Mouse (Mus musculus) hindbrain, embryonic 11.5 days (tissue): Measurements from ENCODE around the gene Rimkla. TPM values are rescaled to one million over a fixed set of nuclear protein-coding genes. Genes with fewer than 3 reads are reported as not detected.
A peak's percentile ranks its signal among the peaks of the same experiment; 100 is the strongest.

ENCODE experiments used
- ATAC-seq: fragments of 200-750 bp; cut with Nextera tagmentation; 2 replicates; pipeline ENCODE4 v1.8.0; 2017; ENCODE audit warnings: mild to moderate bottlenecking, moderate TSS enrichment, moderate library complexity; ENCODE audit not compliant: low FRiP score
- DNase-seq: peaks from one replicate; pipeline ENCODE4 v3.0.0-alpha.2; 2015; ENCODE audit warnings: low spot score
- H3K27ac ChIP-seq: fragments of 300-500 bp; sonication (generic); 2 replicates; pipeline ENCODE4 v1.5.1; 2014; ENCODE audit warnings: mild to moderate bottlenecking, low read depth, low read length
- H3K27me3 ChIP-seq: fragments of 300-500 bp; sonication (generic); 2 replicates; pipeline ENCODE4 v1.6.1; 2014; ENCODE audit warnings: mild to moderate bottlenecking, low read length, moderate library complexity, mixed read lengths; ENCODE audit not compliant: control insufficient read depth, insufficient read depth
- H3K36me3 ChIP-seq: fragments of 300-500 bp; sonication (generic); 2 replicates; pipeline ENCODE4 v1.6.1; 2014; ENCODE audit warnings: mild to moderate bottlenecking, low read length, moderate library complexity, mixed read lengths; ENCODE audit not compliant: control insufficient read depth, insufficient read depth
- H3K4me1 ChIP-seq: fragments of 300-500 bp; sonication (generic); replicated peaks from 2 replicates; pipeline ENCODE4 v1.6.1; 2014; ENCODE audit warnings: low read length, mixed read lengths; ENCODE audit not compliant: control insufficient read depth, insufficient read depth
- H3K4me2 ChIP-seq: fragments of 300-500 bp; sonication (generic); replicated peaks from 2 replicates; pipeline ENCODE4 v1.6.1; 2014; ENCODE audit warnings: mild to moderate bottlenecking, low read depth, low read length
- H3K4me3 ChIP-seq: fragments of 300-500 bp; sonication (generic); 2 replicates; pipeline ENCODE4 v1.5.1; 2014; ENCODE audit warnings: low read depth, low read length
- H3K9ac ChIP-seq: fragments of 300-500 bp; sonication (generic); 2 replicates; pipeline ENCODE4 v1.6.1; 2014; ENCODE audit warnings: low read depth, low read length
- H3K9me3 ChIP-seq: fragments of 300-500 bp; sonication (generic); 2 replicates; pipeline ENCODE4 v1.6.1; 2016; ENCODE audit warnings: low read length; ENCODE audit not compliant: control insufficient read depth
- WGBS: fragments of 180-500 bp; shearing (Covaris S2); extraction: QIAGEN DNeasy Blood & Tissue Kit; methylation state at CpG from one replicate; pipeline ENCODE4 v1.1.7; 2014; 5-methylcytosine and 5-hydroxymethylcytosine counted together
- polyA plus RNA-seq: library from polyadenylated mRNA; unstranded; fragments of >200 nt; fragmentation: Nextera tagmentation; extraction: Ambion mirVana; gene quantifications from 2 replicates; pipeline ENCODE4 v1.2.1, GENCODE M21; 2014

Gene Rimkla
- polyA plus RNA-seq, 1 experiment from 2014 or later: 5.7 TPM

DNA sequence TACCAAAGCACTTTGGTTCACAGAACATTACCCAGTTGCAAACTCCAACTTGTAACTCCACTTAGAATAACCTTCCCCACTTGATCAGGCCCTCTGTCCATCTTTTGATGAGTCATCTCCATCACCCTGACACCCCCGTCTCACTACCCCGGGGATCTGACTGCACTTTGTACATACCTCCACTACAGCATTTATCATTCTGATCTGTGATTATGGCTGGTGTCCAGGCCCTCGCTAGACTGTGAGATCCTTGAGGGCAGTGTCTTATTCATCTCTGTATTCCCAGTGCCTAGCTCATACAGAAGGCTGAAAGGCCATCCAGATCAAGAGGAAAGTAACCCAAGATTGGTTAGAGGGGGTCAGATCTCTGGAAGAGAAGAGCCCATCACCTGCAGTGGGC, 71.2 kb downstream of the Rimkla start:
- H3K27ac ChIP-seq: no peak overlapping the region
- ATAC-seq (no peak), DNase-seq (no peak)
- H3K9me3 ChIP-seq: no peaks in the 10 kb centered on the region
- H3K4me2 ChIP-seq: peak overlapping the region; percentile 85
- no peak overlapping the region for H3K9ac ChIP-seq
- H3K4me1 ChIP-seq: no peaks in the 10 kb centered on the region; the same call in 1 of the 2 replicates
- H3K36me3 ChIP-seq: no peaks in the 10 kb centered on the region
- H3K27me3 ChIP-seq: no peaks in the 10 kb centered on the region
- WGBS: 59% methylated on average over 3 of the region's 3 CpGs
- peak overlapping the region; percentile 59 for H3K4me3 ChIP-seq

DNA sequence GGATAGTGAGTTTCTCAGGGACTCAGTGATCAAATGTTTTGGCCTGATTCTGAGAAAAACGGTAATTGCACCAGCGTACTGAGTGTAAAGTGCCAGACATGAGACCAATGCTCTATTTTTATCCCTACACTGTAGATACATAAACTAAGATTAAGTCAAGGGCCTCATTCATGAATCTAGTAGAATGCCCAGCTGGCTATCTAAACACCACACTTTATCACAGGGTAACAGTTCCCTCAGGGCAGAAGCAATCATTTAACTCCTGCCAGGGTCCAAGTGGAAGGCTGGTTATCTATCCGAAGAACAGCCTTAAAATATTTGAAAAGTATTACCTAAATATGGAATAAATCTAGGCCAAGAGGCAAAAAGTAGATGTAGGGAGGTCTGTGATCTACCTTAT, 74.5 kb downstream of the Rimkla start:
- H3K4me2 ChIP-seq: no peak overlapping the region

DNA sequence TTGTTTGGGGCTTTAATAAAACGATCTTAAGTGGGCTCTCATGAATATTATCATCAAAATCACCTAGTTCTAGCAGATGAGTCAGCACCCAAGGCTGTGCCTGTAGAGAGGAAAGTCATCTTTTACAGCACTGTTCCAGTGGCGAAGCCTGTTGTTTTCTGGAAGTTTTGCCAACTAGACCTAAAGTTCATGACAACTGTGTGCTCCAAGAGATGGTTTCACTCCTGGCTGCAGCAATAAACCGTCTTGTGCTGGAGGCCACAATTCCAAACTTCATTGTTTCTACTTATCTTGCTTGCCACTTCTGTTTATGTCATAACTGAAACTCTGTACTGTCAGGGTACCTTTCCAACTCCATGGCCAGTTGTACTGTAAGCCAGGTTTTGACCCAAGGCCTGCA, 75.2 kb downstream of the Rimkla start:
- H3K27ac ChIP-seq: no peak overlapping the region
- no peaks in the 10 kb centered on the region; the same call in 1 of the 2 replicates for H3K4me1 ChIP-seq
- ATAC-seq (no peak), DNase-seq (no peak)
- H3K27me3 ChIP-seq: no peaks in the 10 kb centered on the region
- H3K36me3 ChIP-seq: no peaks in the 10 kb centered on the region
- 85% methylated on average over 3 of the region's 3 CpGs for WGBS
- H3K4me2 ChIP-seq: no peak overlapping the region
- H3K9ac ChIP-seq: no peak overlapping the region
- H3K4me3 ChIP-seq: no peak overlapping the region
- H3K9me3 ChIP-seq: no peaks in the 10 kb centered on the region

More for the DNA sequence above, 74.5 kb downstream of the Rimkla start:
- Histone ChIP-seq H3K4me3 (no peak overlapping the region), H3K36me3 (no peaks in the 10 kb centered on the region), H3K9ac (no peak overlapping the region), H3K9me3 (no peaks in the 10 kb centered on the region), H3K27ac (no peak overlapping the region), H3K4me1 (no peaks in the 10 kb centered on the region; the same call in 1 of the 2 replicates), H3K27me3 (no peaks in the 10 kb centered on the region)
- 85% methylated on average over 3 of the region's 3 CpGs for WGBS
- DNase-seq: no peak
- ATAC-seq: no peak

Other genes with a start within 250 kb of the Rimkla start
- gene Cldn19, start 237.2 kb downstream of the Rimkla start, polyA plus RNA-seq: 0.18 and 0.25 TPM in 2 replicates
- gene Ybx1, start 198.0 kb downstream of the Rimkla start, polyA plus RNA-seq: 1,193 and 1,290 TPM in 2 replicates
- 109 and 115 TPM in 2 replicates for gene Ppih, start 172.1 kb downstream of the Rimkla start, polyA plus RNA-seq
- 12.6 and 13.9 TPM in 2 replicates for gene Ccdc30, start 77.1 kb downstream of the Rimkla start, polyA plus RNA-seq
- gene Ppcs, start 70.2 kb downstream of the Rimkla start, polyA plus RNA-seq: 21.0 and 25.5 TPM in 2 replicates
- gene Zmynd12, start 69.8 kb downstream of the Rimkla start, polyA plus RNA-seq: 0.23 and 0.29 TPM in 2 replicates
- 20.2 and 23.4 TPM in 2 replicates for gene Foxj3, start 44.4 kb upstream of the Rimkla start, polyA plus RNA-seq
- gene Frg2f1, start 46.9 kb upstream of the Rimkla start, polyA plus RNA-seq: 2.8 and 4.5 TPM in 2 replicates
- not detected in 2 replicates for gene Guca2a, start 145.1 kb upstream of the Rimkla start, polyA plus RNA-seq
- gene Guca2b, start 166.3 kb upstream of the Rimkla start, polyA plus RNA-seq: not detected in 2 replicates
- gene Hivep3, start 241.2 kb upstream of the Rimkla start, polyA plus RNA-seq: 1.8 and 2.3 TPM in 2 replicates